Mouse (Mus musculus): ENCODE data around the gene Rps6ka1.
A peak's percentile ranks its signal among the peaks of the same experiment; 100 is the strongest.

The Rps6ka1 gene

GRCm38 (mm10) chr4:133817356-133817755 lies 70.2 kb downstream of the Rps6ka1 start:
- no peak for DNase-seq

- no peak for DNase-seq
These were observed 71.1 kb downstream of the Rps6ka1 start for GRCm38 (mm10) chr4:133816504-133816875.

GRCm38 (mm10) chr4:133815635-133816503 lies 71.7 kb downstream of the Rps6ka1 start:
- no peak for DNase-seq

- DNase-seq, result no peak
These were observed 72.6 kb downstream of the Rps6ka1 start for GRCm38 (mm10) chr4:133814804-133815515.

GRCm38 (mm10) chr4:133813992-133814803 lies 73.4 kb downstream of the Rps6ka1 start:
- peak; percentile 88 to 91 for DNase-seq

GRCm38 (mm10) chr4:133813174-133813991 lies 74.2 kb downstream of the Rps6ka1 start:
- DNase-seq, result peak; percentile 91 to 92

- DNase-seq, result peak; percentile 60 to 76
These were observed 83.0 kb downstream of the Rps6ka1 start for GRCm38 (mm10) chr4:133804401-133805263.

- no peak for DNase-seq
These were observed 87.0 kb downstream of the Rps6ka1 start for GRCm38 (mm10) chr4:133800589-133800988.
